Mouse (Mus musculus): ENCODE measurements around the gene Kalrn.

Gene Kalrn

DNA sequence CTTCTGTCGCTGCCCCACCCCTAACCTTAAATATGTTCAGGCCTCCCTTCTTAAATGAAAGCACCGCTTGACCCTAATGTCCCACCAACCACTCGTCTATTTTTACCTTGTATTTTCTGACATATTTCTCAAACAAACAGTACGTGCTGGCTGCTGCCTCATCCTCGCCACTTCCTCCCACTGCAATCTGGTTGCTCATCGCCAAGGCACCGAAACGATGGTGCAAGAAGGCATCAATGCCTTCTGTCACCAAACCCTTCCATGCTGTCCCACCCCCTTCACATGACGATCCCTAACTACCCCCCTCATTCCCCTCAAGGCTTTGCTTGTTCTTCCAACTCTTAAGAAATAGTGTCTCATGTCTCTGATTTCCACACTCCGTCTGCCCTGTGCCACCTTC lies 69.1 kb downstream of the Kalrn start:
- DNase-seq (ENCODE audit: low spot score) = no peak

DNA sequence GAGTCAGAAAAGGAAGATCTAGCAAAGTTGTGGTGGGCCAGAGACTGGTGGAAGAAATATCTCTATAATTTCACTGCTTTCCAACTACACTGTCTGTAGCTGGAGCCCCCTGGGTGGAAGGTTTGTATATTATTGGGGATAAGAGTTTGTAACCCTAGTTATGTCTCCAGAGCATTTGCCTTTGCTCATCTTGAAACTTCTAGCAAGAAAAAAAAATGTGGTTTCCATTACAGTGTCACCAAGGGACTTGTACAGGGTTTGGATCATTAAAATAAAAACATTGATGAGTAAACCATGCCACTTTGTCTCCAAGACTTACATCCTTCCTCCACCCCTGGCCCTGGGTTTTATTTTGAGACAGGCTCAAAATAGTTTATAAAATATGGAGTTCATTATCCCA lies 71.2 kb downstream of the Kalrn start:
- DNase-seq (ENCODE audit: low spot score) = no peak

DNA sequence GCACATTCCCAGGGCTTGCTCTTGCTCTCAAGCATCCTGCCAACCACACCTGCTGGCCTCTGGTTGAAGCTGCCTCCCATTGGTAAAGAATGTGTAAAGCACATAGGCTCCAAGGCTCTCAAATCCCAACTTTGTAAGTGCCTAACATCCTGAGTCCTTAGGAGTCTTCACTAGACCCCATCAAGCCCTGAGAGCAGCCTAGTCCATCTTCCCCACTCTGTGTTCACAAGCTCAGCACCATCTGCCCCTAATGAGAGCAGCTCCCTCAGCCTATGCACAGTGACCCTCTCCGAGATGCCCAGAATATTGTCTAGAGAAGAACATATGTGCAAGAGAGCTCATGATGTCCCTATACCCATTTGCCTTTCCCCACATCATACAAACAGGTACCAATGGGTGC lies 78.6 kb downstream of the Kalrn start:
- DNase-seq (ENCODE audit: low spot score) = no peak

DNA sequence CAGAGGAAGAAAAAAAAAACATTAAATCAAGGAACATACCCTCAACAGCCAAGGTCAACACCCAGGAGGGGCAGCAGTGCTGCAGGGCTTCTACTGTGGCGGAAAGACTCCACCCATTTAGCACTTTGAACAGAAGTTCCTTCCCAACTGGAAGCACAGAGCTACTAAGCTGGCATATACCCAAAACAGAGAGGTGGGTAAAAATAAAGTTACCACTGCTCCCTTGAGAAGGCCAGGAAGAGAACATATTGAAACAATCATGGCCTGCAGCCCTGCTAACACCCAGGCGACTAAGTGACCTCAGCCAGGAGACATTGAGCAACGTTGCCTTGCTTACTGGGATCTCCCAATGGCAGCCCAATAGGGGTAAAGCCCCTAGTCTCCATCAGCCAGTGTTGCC lies 79.4 kb downstream of the Kalrn start:
- DNase-seq (ENCODE audit: low spot score) = no peak

DNA sequence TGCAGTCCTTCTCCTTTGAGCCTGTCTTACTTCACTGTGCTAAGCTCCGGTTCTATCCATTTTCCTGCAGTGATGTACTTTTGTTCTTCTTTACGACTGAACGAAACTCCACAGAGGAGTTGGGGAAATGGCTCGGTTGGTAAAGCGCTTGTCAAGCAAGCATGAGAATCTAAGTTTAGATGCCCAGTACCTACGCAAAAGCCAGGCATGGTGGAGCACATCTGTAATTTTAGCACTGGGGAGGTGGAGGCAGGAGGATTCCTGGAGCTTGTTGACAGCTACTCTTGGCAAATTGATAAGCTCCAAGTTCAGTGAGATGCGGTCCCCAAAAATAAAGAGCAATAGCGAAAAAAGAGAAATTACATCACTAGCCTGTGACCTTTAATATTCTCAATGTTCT lies 82.1 kb downstream of the Kalrn start:
- no peak for DNase-seq (ENCODE audit: low spot score)

DNA sequence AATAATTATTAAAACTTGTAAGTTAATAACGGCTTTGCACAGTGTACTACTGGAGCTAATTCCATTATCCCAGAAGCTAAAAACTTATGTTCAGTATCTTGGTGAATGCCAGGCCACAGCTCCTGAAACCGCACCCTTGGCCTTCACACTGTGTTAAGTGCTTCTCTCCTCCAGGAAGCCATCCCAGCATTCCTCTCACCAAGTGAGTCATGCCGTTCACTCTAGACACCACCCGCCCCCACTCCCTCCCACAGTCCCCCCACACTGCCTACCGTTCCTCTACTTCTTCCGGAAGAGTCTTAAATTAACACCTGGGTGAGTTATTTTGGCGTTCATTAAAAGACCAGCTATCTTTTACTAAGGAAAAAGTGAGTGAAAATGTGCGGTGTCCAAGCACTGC lies 82.8 kb downstream of the Kalrn start:
- DNase-seq (ENCODE audit: low spot score) = no peak

DNA sequence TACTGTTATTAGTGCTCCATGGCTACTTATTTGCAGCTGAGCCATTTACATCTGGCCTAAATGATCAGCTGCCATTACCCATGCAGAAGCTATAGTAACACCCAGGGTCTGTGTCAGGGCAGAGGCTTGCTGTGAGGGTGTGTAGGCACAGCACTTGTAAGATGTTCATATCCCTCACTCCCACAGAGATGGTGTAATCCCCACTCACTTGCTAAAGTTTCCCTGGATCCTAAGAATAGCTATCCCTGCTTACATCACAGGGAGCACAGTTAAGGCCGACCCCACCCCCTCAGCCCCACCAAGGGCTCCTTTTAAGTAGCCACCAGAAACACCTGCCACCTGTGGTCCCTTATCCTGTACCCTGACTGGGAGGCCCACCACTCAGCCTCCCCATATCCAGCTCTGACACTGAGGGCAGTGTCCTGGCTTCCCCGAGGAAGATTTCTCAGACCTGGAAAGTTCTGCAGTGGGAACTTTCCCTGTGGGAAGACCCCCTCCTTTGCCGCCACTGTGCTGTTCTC lies 83.5 kb downstream of the Kalrn start:
- DNase-seq (ENCODE audit: low spot score) = no peak

DNA sequence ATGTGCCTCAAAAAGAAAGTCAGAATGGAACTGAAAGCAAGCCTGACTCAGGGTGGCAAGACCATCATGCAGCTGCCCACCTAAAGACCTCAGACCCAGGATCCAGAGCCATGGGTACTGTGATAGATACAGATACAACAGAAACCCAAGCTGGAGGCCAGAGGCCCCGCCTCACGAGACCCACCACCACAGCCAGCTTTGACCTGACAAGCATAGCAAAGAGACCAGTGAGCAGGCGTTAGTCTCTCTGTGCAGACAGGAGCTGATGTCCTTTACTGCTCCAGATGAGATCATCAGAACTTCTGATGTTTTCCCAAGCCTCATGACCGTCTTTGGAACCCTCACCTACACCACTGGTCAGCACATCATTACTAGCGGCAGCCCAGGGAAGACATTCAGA lies 85.5 kb downstream of the Kalrn start:
- no peak for DNase-seq (ENCODE audit: low spot score)

DNA sequence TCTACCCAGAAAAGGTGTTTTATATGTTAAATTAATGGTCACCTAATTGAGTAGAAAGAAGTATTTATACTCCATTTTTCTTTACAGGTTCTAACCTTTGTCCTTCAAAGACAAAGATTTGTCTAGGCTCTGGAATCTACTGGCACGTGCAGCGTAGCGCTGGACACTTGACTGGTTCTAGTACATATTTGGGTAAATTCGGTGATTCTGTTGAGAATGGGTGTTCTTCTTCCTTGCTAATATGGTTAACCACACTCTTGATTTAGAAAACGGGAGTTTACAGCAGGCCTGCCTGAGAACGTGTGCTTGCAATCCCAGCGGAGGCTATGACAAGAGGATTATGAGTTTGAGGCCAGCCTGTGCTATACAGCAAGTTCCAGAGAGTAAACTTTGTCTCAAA lies 86.1 kb downstream of the Kalrn start:
- DNase-seq (ENCODE audit: low spot score) = no peak

DNA sequence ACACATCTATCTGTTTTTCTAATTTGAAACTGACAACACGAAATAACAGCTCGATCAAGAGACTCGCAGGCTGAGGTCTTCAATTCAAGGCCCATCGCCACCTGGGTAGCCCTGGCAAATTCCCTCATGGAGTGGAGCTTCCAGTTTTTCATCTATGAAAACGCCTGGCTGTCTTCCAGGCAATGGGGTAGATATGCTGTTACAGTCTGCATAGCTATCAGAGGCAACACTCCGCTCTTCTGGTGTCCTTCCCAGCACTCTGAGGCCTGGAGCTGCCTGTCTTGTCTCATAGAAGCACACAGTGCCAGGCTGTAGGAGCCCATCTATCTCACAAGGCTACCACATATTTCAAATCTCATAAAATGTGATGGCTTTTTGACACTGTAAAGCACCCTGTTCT lies 87.8 kb downstream of the Kalrn start:
- DNase-seq (ENCODE audit: low spot score) = no peak

DNA sequence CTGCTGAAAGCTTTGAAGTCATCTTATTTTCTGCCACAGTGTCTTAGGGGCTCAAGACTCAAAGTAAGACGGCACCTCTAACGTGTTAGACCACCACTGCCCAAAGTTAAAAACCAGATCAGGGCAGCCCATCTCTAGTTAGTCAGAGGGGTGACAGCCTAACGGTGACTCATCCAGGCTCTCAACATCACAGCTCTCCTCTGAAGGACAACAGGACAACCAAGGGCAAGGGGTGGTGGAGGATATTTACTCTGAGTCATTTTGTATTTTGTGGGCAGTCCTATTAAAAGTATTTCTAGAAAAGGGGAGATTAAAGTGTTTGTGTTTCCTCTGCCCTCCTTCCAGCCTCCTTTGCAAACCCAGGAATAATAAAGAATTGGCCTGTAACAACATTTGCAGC lies 88.4 kb downstream of the Kalrn start:
- DNase-seq (ENCODE audit: low spot score) = no peak

DNA sequence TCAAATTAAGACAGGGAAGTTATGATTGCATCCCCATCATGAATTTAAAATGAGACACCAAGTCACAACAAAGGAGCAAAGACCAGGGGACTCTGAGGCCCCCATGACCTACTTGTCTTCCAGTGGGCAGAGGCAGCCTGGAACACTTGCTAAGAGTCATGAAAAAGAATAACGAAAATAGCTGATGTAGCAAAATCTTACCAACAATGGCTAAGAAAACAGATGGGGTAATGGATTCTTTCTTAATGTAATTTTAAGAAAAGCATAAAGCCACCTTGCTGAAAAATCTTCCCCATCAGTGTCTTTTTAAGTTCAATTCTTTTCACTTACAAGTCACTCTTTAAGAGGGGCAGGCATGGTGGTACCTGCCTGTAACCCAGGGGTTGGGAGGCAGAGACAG lies 89.1 kb downstream of the Kalrn start:
- DNase-seq (ENCODE audit: low spot score) = no peak

DNA sequence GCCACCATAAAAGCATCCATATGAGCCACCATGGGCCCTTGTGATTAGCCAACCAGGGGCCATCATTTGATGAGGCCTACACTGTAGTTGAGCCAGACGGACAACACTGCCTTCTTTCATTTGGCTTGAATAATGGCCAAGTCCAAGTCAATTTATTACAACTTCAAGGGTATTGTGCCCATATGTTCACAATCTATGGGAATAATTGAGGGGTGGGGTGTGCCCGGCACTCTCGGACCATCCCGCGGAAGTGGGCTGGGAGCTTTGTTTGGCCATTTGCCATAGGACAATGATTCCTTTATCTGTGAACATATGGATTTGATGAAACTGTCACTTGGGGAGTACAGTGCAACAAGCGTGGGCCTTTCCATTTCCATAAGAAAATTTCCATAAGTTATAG lies 89.6 kb downstream of the Kalrn start:
- DNase-seq (ENCODE audit: low spot score) = no peak

DNA sequence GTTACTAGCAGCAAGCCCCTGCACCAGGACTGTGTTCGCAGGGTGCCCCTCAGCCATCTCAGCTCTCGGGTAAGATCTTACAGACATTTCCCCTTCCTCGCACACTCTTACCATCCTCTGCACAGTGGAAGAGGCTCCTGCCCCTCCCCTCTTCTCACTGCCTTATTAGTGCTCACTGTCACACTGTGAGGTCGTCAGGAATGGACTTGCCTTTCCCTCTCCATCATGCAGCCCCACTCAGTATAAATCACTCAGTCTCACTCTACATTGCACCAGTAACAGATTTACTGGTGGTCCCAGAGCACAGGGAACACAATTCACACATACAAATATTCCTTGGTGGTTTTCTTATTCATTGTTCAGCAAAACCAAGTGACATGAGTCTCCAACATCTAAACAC lies 98.6 kb downstream of the Kalrn start:
- no peak for DNase-seq (ENCODE audit: low spot score)

DNA sequence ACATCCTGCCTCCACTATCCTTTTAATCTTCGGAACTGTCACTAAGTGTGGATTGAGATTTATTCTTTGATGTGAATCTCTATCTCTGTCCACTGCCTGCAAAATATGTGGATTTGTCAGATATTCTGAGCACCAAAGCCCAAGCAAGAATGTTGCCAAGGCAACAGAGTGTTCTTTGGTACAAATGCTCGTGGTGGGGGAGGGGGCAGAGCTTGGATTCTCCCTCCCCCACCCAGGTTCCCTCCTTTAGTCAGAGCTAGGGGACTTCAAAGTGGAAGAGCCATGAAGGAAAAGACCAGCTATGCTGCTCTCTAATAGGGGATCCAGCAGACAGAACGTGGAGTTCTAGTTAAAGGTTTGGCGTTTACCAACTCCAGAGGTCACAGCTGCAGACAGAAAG lies 99.4 kb downstream of the Kalrn start:
- DNase-seq (ENCODE audit: low spot score) = no peak

DNA sequence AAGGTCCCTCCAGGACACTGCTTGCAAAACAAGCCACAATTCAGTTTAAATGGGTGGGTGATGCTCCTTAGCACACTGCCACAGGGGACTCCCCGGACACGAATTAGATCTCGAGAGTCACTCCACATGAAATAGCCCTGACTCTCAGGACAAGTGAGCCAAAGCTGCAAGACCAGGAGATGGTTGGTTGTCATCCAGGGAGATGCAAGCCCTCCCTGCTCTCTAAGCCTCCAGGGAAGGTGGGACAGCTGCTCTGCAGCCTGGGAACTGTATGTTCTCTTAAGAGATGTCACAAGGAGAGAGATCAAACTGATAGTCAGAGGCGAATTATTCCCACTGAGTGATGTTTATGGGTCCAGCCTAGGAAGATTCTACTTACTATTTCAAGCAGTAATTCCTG lies 101.9 kb downstream of the Kalrn start:
- DNase-seq (ENCODE audit: low spot score) = no peak

DNA sequence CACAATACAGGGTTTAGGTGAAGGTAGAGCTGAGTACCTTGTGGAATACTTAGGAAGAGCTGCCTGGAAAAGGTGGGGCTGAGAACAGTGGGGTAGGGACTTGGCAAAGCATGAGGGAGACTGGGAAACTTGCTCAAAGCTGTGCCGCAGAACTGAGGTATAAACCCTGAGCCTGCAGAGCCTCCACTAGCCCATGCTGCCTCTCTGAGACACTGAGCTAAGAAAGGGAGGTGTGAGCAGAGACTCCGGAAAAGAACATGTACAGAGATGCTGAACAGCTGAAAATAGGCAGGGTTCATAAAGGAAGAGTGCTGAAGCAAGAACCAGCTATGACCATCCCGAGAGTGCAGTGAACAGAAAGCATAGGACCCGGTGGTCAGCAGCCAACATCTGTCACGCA lies 103.0 kb downstream of the Kalrn start:
- no peak for DNase-seq (ENCODE audit: low spot score)

DNA sequence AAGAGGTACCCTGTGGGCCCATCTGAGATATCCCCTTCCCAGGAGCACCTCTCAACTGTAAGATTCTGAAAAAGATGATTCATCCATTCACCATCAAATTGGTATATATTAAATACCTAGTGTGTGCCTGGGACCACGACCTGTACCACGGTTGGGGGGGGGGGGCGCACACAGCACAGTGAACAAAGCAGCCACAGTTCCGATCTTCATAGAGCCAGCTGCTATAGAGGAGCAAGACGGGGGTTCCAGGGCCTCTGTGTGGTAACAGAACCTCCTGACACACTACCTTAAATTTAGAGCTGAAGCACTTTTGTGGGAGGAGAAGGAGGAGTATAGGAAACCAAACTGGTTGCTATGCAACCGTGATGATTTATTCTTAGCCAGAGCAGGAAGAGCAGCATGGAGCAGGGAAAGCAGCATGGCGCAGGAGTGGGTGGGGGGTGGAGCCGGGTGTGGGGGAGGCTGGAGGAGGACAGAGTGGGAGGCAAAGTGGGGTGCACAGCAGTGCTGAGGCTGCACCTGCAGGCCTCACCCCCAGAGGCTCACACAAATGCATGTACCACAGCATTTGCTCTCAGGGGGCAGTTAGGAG lies 104.0 kb downstream of the Kalrn start:
- no peak for DNase-seq (ENCODE audit: low spot score)

DNA sequence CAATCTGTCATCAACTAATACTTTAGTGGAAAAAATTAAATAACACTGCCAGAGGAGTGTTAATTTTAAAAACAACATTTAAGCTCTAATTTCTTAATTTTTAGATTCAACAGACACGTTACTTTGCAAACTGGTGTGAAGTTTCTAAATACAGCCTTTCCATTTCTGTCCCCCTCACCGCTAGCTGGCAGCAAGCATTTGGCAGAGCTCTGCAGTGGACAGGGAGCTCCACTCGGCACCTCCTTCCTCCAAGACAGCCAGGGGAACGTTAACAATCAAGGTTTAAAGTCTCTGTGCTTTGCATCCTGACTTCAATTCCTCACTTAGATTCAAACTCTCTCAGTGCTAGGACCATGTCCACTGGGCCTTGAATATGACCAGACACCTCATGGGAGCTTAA lies 106.7 kb downstream of the Kalrn start:
- DNase-seq (ENCODE audit: low spot score) = no peak

DNA sequence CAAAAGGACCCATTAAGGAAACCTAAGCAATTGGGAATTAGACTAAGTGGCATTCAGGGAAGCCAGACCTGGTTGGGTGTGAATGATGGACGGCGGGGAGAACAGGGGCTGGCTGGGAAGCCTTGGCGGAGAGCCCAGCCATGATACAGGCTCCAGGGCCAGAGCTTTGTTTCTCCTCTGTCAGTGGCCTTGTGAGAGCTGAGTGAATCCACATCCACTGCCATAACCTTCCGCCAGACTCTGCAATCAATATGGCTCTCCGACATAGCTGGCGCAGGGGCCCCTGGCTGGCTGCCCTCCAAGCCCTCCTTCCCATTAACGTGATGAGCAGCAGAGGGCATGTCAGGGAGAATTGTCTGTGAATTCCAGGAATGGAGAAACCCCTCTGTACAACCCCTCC lies 117.0 kb downstream of the Kalrn start:
- peak; percentile 13 for DNase-seq (ENCODE audit: low spot score)

DNA sequence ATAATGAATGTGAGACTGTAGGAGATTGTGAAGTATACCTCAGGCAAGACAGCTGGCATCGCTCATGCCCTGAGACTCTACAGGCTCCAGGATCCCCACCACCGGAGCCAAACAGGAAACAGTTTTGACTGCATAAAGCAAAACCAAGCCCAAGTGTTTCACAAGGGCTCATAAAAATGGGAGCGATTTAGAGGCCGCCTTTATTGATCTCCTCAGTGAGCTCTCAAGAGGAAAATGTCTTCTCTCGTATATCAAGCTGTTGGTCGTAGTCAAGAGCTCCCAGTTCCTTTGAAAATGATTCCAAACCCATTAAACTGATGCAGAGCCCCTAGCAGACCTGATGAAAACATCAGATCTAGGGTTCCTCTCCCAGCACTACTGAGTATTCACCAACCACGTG lies 127.7 kb downstream of the Kalrn start:
- no peak for DNase-seq (ENCODE audit: low spot score)

DNA sequence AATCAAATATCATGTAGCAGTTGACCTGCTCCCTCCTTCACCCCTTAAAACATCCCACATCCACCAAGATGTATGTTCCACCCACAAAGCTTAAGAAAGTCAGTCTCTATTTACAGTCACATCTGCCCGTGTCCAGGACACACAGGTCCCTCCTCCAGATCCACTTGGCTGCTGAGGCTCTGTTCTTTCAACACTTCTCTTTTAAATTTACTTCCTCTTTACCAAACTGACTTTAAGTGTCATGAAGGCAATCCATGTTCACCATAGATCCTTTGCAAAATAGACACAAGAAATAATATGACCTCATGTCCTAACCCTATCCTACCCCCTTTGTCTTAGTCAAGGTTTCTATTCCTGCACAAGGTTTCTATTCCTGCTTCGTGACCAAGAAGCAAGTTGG lies 131.6 kb downstream of the Kalrn start:
- DNase-seq (ENCODE audit: low spot score) = no peak

DNA sequence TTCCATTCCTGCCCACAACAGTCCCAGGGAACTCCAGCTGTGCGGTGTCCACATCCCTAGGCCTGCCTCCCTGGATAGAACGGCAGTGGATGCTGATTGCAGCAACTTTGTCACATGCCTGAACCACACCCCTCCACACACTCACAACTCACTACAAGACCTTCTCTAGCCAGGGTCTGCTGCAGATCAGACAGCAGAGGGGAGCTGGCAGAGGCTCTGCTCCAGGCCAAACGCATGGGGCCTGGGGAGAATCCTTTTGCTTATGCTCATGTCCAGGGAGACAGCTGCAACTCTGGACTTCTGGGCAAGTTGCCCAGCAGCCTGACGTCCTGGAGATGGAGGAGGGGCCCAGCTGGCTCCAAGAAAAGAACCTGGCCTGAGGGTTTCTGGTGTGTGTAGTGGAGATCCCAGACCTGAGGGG lies 132.3 kb downstream of the Kalrn start:
- DNase-seq (ENCODE audit: low spot score) = peak; percentile 70

DNA sequence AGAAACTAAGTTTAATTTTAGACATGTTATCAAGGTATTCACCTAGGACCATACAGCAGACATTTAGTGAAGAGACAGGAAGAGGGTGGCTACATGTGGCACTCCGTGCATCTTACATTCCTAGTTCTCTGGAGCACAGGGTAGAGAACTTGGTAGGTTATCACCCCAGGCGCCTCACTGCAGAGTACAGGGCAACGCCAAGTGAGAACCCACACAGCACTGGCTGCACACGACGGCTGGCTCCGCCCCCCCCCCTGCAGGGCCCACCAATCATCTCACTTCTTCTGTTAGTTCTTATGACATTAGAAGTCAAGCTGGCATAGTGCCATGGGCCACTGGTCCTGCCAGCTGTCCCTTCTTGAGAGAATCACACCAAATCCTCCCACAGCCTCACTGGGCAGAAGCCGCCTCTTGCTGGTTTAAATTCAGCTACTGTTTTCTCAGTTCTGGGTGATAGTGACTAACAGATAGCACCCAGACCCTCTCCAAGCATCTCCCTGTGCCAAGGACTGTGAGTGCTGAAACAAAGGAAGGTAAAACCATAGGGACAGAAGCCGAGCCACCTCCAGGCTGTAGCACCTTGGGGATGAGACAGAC lies 133.2 kb downstream of the Kalrn start:
- DNase-seq (ENCODE audit: low spot score) = no peak
